Mouse (Mus musculus): ENCODE data around the gene Pcsk5.

DNA sequence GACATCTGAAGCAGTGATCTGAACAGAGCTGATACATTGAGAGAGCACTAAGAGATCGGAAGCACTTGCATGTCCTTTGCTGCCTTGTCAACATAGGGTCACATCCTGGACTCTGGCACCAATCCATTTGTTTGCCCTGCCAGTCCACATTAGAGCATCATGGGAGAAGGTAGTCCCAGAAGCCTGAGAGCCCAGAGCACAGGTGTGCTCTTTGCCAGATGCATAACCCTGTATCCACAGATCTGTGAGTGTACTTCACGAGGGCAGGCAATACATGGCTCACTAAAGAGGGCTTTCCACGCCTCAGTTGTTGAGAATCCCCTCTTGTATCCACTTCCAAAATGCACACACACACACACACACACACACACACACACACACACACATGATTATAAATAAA lies 346.1 kb downstream of the Pcsk5 start:
- TF ChIP-seq E2F4 (IDR thresholded peaks at IDR 0.05; ENCODE audit: insufficient replicate concordance, low read depth, low read length) = no peak
- no peak for TF ChIP-seq MAZ (IDR thresholded peaks at IDR 0.05; ENCODE audit: low read depth, low read length)
- TF ChIP-seq JUND (conservative IDR thresholded peaks at IDR 0.05; ENCODE audit: low read depth, low read length) = no peak
